Mouse (Mus musculus): ENCODE data around the gene Psapl1.

GRCm38 (mm10) chr5:36194631-36195030, 9.2 kb upstream of the Psapl1 start:
- no peak for TF ChIP-seq CTCF (IDR thresholded peaks at IDR 0.05; ENCODE audit: insufficient read depth, low read depth, low read length)
- no peak for TF ChIP-seq POLR2A (IDR thresholded peaks at IDR 0.05; ENCODE audit: insufficient read depth, low read depth, low read length)
